Mouse (Mus musculus) neural tube, embryonic 15.5 days (tissue): Measurements from ENCODE around the gene Atp6v1g2. TPM values are rescaled to one million over a fixed set of nuclear protein-coding genes. Genes with fewer than 3 reads are reported as not detected.

Source experiments
- ATAC-seq: fragments of 200-750 bp; cut with Nextera tagmentation; 2 replicates; pipeline ENCODE4 v1.8.0; 2017; ENCODE audit warnings: mild to moderate bottlenecking, moderate TSS enrichment, moderate library complexity; ENCODE audit not compliant: low FRiP score
- H3K27ac ChIP-seq: fragments of 300-500 bp; sonication (generic); replicated peaks from 2 replicates; pipeline ENCODE4 v1.5.1; 2015; ENCODE audit warnings: mild to moderate bottlenecking, inconsistent platforms
- H3K27me3 ChIP-seq: fragments of 300-500 bp; sonication (generic); replicated peaks from 2 replicates; pipeline ENCODE4 v1.6.1; 2015; ENCODE audit warnings: inconsistent platforms
- H3K36me3 ChIP-seq: fragments of 300-500 bp; sonication (generic); 2 replicates; pipeline ENCODE4 v1.6.1; 2015; ENCODE audit warnings: inconsistent platforms
- H3K4me1 ChIP-seq: fragments of 300-500 bp; sonication (generic); 2 replicates; pipeline ENCODE4 v1.6.1; 2015; ENCODE audit warnings: inconsistent platforms
- H3K4me2 ChIP-seq: fragments of 300-500 bp; sonication (generic); 2 replicates; pipeline ENCODE4 v1.6.1; 2015; ENCODE audit warnings: inconsistent platforms, mild to moderate bottlenecking, moderate library complexity
- H3K4me3 ChIP-seq: fragments of 300-500 bp; sonication (generic); replicated peaks from 2 replicates; pipeline ENCODE4 v1.5.1; 2015; ENCODE audit warnings: mild to moderate bottlenecking, inconsistent platforms
- H3K9ac ChIP-seq: fragments of 300-500 bp; sonication (generic); replicated peaks from 2 replicates; pipeline ENCODE4 v1.6.1; 2015; ENCODE audit warnings: mild to moderate bottlenecking, inconsistent platforms
- H3K9me3 ChIP-seq: fragments of 300-500 bp; sonication (generic); replicated peaks from 2 replicates; pipeline ENCODE4 v1.6.1; 2016; ENCODE audit warnings: inconsistent platforms
- WGBS: fragments of 180-500 bp; shearing (Covaris S2); methylation state at CpG from one replicate; pipeline ENCODE4 v1.1.7; 2015; ENCODE audit warnings: mixed read lengths; 5-methylcytosine and 5-hydroxymethylcytosine counted together
- polyA plus RNA-seq: library from polyadenylated mRNA; unstranded; fragments of >200 nt; fragmentation: Nextera tagmentation; extraction: Ambion mirVana; gene quantifications from 2 replicates; pipeline ENCODE4 v1.2.1, GENCODE M21; 2015

Atp6v1g2 gene
- polyA plus RNA-seq, 1 experiment from 2014 or later, result 126 TPM

- no peak for ATAC-seq
- Histone ChIP-seq H3K9me3 (no peaks in the 10 kb centered on the region), H3K9ac (0 out of 2 replicates have a peak overlapping the region, but pooled peaks have one; percentile 12), H3K27me3 (peaks cover 38% of the 10 kb centered on the region), H3K27ac (no peak overlapping the region), H3K36me3 (no peaks in the 10 kb centered on the region), H3K4me1 (peaks cover 16% of the 10 kb centered on the region), H3K4me2 (peak overlapping the region; percentile 68), H3K4me3 (peak overlapping the region; percentile 41)
- whole genome bisulfite sequencing, result 48% methylated on average over 19 of the region's 19 CpGs
Observed at GRCm38 (mm10) chr17:35194844-35195630, 38.4 kb upstream of the Atp6v1g2 start.

DNA sequence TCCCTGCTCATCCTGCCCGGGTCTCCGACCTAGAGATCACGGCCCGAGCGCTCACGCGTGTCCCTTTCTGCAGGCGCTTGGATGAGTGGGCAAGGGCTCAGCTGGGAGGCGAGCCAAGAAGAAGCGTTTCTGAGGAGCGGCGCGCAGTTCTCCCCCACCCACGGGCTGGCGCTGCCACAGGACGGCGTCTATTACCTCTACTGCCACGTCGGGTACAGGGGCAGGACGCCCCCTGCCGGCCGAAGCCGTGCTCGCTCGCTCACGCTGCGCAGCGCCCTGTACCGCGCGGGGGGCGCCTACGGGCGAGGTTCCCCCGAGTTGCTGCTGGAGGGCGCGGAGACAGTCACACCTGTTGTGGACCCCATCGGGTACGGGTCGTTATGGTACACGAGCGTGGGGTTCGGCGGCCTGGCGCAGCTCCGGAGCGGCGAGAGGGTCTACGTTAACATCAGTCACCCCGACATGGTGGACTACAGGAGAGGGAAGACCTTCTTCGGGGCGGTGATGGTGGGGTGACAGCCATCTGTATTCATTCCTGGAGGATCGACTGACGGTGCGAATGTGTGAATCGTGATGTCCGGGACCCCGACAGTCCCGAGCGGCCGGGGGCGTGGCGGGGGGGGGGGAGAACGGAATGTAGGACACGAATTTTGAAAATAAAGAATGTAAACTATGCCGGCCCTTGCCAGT, 37.7 kb upstream of the Atp6v1g2 start:
- under 1% methylated on average over 66 of the region's 66 CpGs for WGBS
- Histone ChIP-seq H3K4me2 (peak overlapping the region; percentile 68), H3K36me3 (no peaks in the 10 kb centered on the region), H3K9ac (0 out of 2 replicates have a peak overlapping the region, but pooled peaks have one; percentile 12), H3K27ac (no peak overlapping the region), H3K4me3 (peak overlapping the region; percentile 41), H3K27me3 (peaks cover 38% of the 10 kb centered on the region), H3K9me3 (no peaks in the 10 kb centered on the region), H3K4me1 (peaks cover 16% of the 10 kb centered on the region)
- peak; percentile 79; the same call in 1 of the 2 replicates for ATAC-seq

GRCm38 (mm10) chr17:35196321-35196641, 37.2 kb upstream of the Atp6v1g2 start:
- Histone ChIP-seq H3K27me3 (peaks cover 38% of the 10 kb centered on the region), H3K36me3 (no peaks in the 10 kb centered on the region), H3K27ac (no peak overlapping the region), H3K4me1 (peaks cover 16% of the 10 kb centered on the region), H3K9me3 (no peaks in the 10 kb centered on the region), H3K9ac (no peak overlapping the region), H3K4me3 (peak overlapping the region; percentile 41), H3K4me2 (peak overlapping the region; percentile 68)
- 32% methylated on average over 9 of the region's 9 CpGs for WGBS
- ATAC-seq, result no peak

DNA sequence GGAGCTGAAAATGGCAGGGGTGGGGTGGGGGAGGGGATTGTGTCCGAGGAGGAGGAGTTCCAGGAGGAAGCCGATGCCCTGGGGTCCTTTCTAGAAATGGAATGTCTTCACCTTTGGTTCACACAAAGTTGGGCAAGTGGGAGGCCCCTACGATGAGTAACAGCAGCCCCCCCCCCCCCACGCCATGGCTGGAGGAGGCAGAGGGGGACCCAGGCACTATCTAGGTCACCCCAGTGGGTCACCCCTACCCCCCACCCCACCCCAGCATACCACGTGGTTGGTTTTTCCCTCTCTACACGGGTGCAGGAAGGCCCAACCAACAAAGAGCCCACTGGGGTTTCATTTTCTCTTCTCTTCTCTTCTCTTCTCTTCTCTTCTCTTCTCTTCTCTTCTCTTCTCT, 36.3 kb upstream of the Atp6v1g2 start:
- no peaks in the 10 kb centered on the region for H3K36me3 ChIP-seq
- no peak for ATAC-seq

DNA sequence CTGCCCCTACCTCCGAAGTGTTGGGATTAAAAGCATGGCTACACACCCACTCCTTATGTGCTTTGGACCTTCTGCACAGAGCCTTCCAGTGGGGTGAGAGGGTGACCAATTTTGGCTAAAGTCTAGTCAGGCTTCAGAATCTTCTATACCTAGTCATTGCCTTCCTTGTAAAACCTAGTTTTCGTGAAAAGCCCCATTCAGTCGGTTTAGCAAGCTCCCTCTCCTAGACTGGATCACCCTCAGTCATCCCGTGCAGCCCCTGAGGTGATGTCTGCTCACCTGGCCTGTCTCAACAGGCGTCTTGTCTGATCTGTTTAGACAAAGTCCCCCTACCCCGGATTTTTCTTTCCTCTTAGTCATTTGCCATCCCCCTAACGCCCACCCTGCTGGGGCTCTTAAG, 35.4 kb upstream of the Atp6v1g2 start:
- no peak overlapping the region for H3K4me3 ChIP-seq
- no peak overlapping the region for H3K27ac ChIP-seq
- WGBS, result 71% methylated on average over 7 of the region's 7 CpGs
- H3K27me3 ChIP-seq, result peaks cover 44% of the 10 kb centered on the region
- ATAC-seq, result no peak
- no peak overlapping the region for H3K4me2 ChIP-seq
- H3K9ac ChIP-seq, result no peak overlapping the region
- no peaks in the 10 kb centered on the region for H3K9me3 ChIP-seq
- H3K36me3 ChIP-seq, result no peaks in the 10 kb centered on the region
- H3K4me1 ChIP-seq, result peaks cover 16% of the 10 kb centered on the region

More for the DNA sequence above, 36.3 kb upstream of the Atp6v1g2 start:
- H3K27me3 ChIP-seq, result peaks cover 44% of the 10 kb centered on the region
- H3K27ac ChIP-seq, result no peak overlapping the region
- no peak overlapping the region for H3K9ac ChIP-seq
- H3K4me1 ChIP-seq, result peaks cover 16% of the 10 kb centered on the region
- no peak overlapping the region for H3K4me2 ChIP-seq
- 47% methylated on average over 6 of the region's 6 CpGs for WGBS
- no peak overlapping the region for H3K4me3 ChIP-seq
- H3K9me3 ChIP-seq, result no peaks in the 10 kb centered on the region

DNA sequence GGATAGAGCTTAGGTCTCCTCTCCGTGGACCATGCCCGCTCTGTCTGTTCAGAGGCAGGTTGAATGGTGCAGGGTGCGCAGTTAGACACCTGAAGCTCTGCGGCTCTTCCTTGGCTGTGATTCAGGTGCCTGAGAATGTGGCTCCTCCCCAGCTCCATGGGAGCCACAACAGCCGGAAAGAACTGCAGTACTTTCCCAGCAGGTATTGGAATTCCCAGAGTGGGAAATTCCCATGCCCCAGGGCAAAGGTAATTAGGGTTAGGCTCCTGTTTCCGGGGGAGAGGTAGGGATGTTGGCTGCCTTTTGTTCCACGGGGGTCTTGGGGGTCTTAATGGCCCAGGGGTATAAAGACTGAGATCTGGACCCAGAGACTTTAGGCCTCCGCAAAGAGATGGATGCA, 34.5 kb upstream of the Atp6v1g2 start:
- Histone ChIP-seq H3K4me2 (no peak overlapping the region), H3K27ac (no peak overlapping the region), H3K4me1 (peaks cover 16% of the 10 kb centered on the region), H3K9me3 (no peaks in the 10 kb centered on the region), H3K36me3 (no peaks in the 10 kb centered on the region), H3K9ac (no peak overlapping the region), H3K4me3 (no peak overlapping the region), H3K27me3 (peaks cover 50% of the 10 kb centered on the region)
- no peak for ATAC-seq
- 21% methylated on average over 8 of the region's 8 CpGs for whole genome bisulfite sequencing

- no peak overlapping the region for H3K4me2 ChIP-seq
- no peak for ATAC-seq
- H3K36me3 ChIP-seq, result no peaks in the 10 kb centered on the region
- H3K9me3 ChIP-seq, result no peaks in the 10 kb centered on the region
- no peak overlapping the region for H3K9ac ChIP-seq
- 90% methylated on average over 11 of the region's 11 CpGs for WGBS
- H3K4me3 ChIP-seq, result no peak overlapping the region
- H3K27ac ChIP-seq, result no peak overlapping the region
- H3K4me1 ChIP-seq, result peaks cover 10% of the 10 kb centered on the region
- H3K27me3 ChIP-seq, result peaks cover 48% of the 10 kb centered on the region
Observed at GRCm38 (mm10) chr17:35200398-35200797, 33.1 kb upstream of the Atp6v1g2 start.

- Histone ChIP-seq H3K4me3 (no peak overlapping the region), H3K36me3 (no peaks in the 10 kb centered on the region), H3K27me3 (peaks cover 41% of the 10 kb centered on the region), H3K27ac (no peak overlapping the region), H3K4me2 (no peak overlapping the region), H3K4me1 (peaks cover 3% of the 10 kb centered on the region), H3K9ac (no peak overlapping the region), H3K9me3 (no peaks in the 10 kb centered on the region)
- no peak for ATAC-seq
- 77% methylated on average over 11 of the region's 11 CpGs for WGBS
Observed at GRCm38 (mm10) chr17:35201128-35201527, 32.3 kb upstream of the Atp6v1g2 start.

DNA sequence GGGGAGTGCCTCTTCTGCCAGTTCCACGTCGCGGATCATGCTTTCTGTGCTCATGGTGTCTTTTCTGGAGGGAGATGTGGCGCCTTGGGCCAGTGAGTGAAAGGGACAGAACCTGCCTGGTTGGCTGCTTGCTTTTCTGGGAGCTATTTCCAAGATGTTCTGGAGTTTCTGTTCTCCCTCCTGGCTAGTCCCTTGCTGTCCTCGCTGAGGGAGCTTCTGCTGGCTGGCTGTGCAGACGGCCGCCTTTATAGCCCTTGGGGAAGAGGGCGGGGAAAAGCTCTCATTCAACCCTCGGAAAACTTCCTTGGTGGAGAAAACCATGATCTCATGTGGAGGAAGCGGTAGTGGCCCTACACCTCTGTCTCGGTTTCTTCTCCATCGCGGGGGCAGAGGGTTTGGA, 31.7 kb upstream of the Atp6v1g2 start, which contains the start of gene Tnf:
Gene Tnf (minus strand): TSS at position 221 of the 400 bp plus-strand sequence.
- H3K4me1 ChIP-seq, result no peaks in the 10 kb centered on the region
- no peak within 1 kb of the TSS for H3K9ac ChIP-seq
- H3K4me3 ChIP-seq, result no peak within 1 kb of the TSS
- H3K27ac ChIP-seq, result no peak within 1 kb of the TSS
- ATAC-seq, result no peak
- WGBS, result 37% methylated on average over 13 of the region's 13 CpGs
- H3K27me3 ChIP-seq, result peaks cover 35% of the 10 kb centered on the region
- H3K9me3 ChIP-seq, result no peaks in the 10 kb centered on the region
- H3K4me2 ChIP-seq, result no peak within 1 kb of the TSS
- no peaks in the 10 kb centered on the region for H3K36me3 ChIP-seq

- no peaks in the 10 kb centered on the region for H3K36me3 ChIP-seq
- H3K4me1 ChIP-seq, result no peaks in the 10 kb centered on the region
- no peak overlapping the region for H3K27ac ChIP-seq
- WGBS, result 82% methylated on average over 4 of the region's 4 CpGs
- H3K4me3 ChIP-seq, result no peak overlapping the region
- H3K27me3 ChIP-seq, result peaks cover 30% of the 10 kb centered on the region
- no peak overlapping the region for H3K9ac ChIP-seq
- no peaks in the 10 kb centered on the region for H3K9me3 ChIP-seq
- no peak overlapping the region for H3K4me2 ChIP-seq
- no peak for ATAC-seq
Observed at GRCm38 (mm10) chr17:35202442-35202841, 31.0 kb upstream of the Atp6v1g2 start.

- Histone ChIP-seq H3K9ac (no peak within 1 kb of the TSS), H3K36me3 (no peaks in the 10 kb centered on the region), H3K9me3 (no peaks in the 10 kb centered on the region), H3K4me2 (no peak within 1 kb of the TSS), H3K27me3 (peaks cover 24% of the 10 kb centered on the region), H3K27ac (no peak within 1 kb of the TSS), H3K4me1 (no peaks in the 10 kb centered on the region), H3K4me3 (no peak within 1 kb of the TSS)
- 36% methylated on average over 20 of the region's 20 CpGs for WGBS
- ATAC-seq, result no peak
Observed at GRCm38 (mm10) chr17:35204494-35205379, 28.7 kb upstream of the Atp6v1g2 start, which contains the start of gene Lta. TSS of gene Lta (minus strand) at chr17:35205351.
